Mouse (Mus musculus) ES-E14 (cell line): ENCODE results near the gene 2900011O08Rik. TPM values are rescaled to one million over a fixed set of nuclear protein-coding genes. Genes with fewer than 3 reads are reported as not detected.
A peak's percentile ranks its signal among the peaks of the same experiment; 100 is the strongest.
"Not testable (repeated sequence)": the region's sequence is repeated elsewhere in the genome, so short reads cannot be mapped to it uniquely, and the experiment has no call there.

Source experiments
- DNase-seq: peaks from one replicate; pipeline ENCODE4 v3.0.0-alpha.2; 2013; ENCODE audit warnings: low read depth, low spot score
- H3K27ac ChIP-seq: 2 replicates; pipeline ENCODE4 v1.5.1; 2012; ENCODE audit warnings: low read depth, mild to moderate bottlenecking, low read length, moderate library complexity, mixed read lengths; ENCODE audit not compliant: poor library complexity, insufficient read depth, severe bottlenecking
- H3K36me3 ChIP-seq: 2 replicates; pipeline ENCODE4 v1.6.1; 2012; ENCODE audit warnings: mild to moderate bottlenecking, low read length, moderate library complexity, mixed read lengths; ENCODE audit not compliant: control insufficient read depth, poor library complexity, insufficient read depth, severe bottlenecking
- H3K4me1 ChIP-seq, 2 experiments: fragments of 150-350 bp in 1 of 2; sonication (generic) in 1 of 2; 2 replicates each; pipeline ENCODE4 v1.6.1; 2012; ENCODE audit warnings: low read length in 2 of 2, mild to moderate bottlenecking in 1 of 2, mixed read lengths in 1 of 2; ENCODE audit not compliant: control insufficient read depth in 2 of 2, insufficient read depth in 2 of 2, poor library complexity in 1 of 2
- H3K4me3 ChIP-seq, 2 experiments: fragments of 150-350 bp in 1 of 2; sonication (generic) in 1 of 2; 2 replicates each; pipeline ENCODE4 v1.5.1; 2012; ENCODE audit warnings: low read length in 2 of 2, low read depth in 1 of 2, mild to moderate bottlenecking in 1 of 2, mixed read lengths in 1 of 2; ENCODE audit not compliant: insufficient read depth in 1 of 2, poor library complexity in 1 of 2, severe bottlenecking in 1 of 2
- H3K9ac ChIP-seq: 2 replicates; pipeline ENCODE4 v1.6.1; 2012; ENCODE audit warnings: low read depth, mild to moderate bottlenecking, low read length, mixed read lengths; ENCODE audit not compliant: poor library complexity, insufficient read depth, severe bottlenecking
- H3K9me3 ChIP-seq: fragments of 150-350 bp; sonication (generic); 2 replicates; pipeline ENCODE4 v1.6.1; 2012; ENCODE audit warnings: low read depth, mild to moderate bottlenecking, low read length; ENCODE audit not compliant: control insufficient read depth, insufficient read depth
- CHD2 ChIP-seq: IDR thresholded peaks from 2 replicates; pipeline ENCODE4 v1.6.1; 2014; ENCODE audit warnings: mild to moderate bottlenecking, low read depth, low read length, inconsistent platforms
- HCFC1 ChIP-seq: IDR thresholded peaks from 2 replicates; pipeline ENCODE4 v1.6.1; 2012; ENCODE audit warnings: low read length, inconsistent platforms, borderline replicate concordance; ENCODE audit not compliant: insufficient read depth
- MAFK ChIP-seq: IDR thresholded peaks from 2 replicates; pipeline ENCODE4 v1.6.1; 2014; ENCODE audit warnings: mild to moderate bottlenecking, low read depth, low read length, inconsistent platforms; ENCODE audit not compliant: insufficient read depth
- ZC3H11A ChIP-seq: IDR thresholded peaks from 2 replicates; pipeline ENCODE4 v1.6.1; 2012; ENCODE audit warnings: low read depth, mild to moderate bottlenecking, inconsistent platforms, low read length, borderline replicate concordance
- ZNF384 ChIP-seq: IDR thresholded peaks from 2 replicates; pipeline ENCODE4 v1.6.1; 2012; ENCODE audit warnings: low read depth, low read length, inconsistent platforms
- in situ Hi-C, 2 experiments: fragments of 600-800 bp; cut with MboI; formaldehyde crosslinking; loops; one replicate each; pipeline ENCODE4 v1.15.1; 2025; ENCODE audit warnings: low sequenced_read_pairs in 2 of 2, inconsistent platforms in 1 of 2; ENCODE audit not compliant: unreplicated experiment in 2 of 2
- total RNA-seq: library from RNA; depleted of rRNA; stranded (reverse); fragments of 300-350 nt; gene quantifications from 2 replicates; pipeline ENCODE4 v1.2.3, GENCODE M21; 2012

Gene 2900011O08Rik
- total RNA-seq, 1 experiment, result 19.1 TPM

- H3K9ac ChIP-seq, result no peak overlapping the region
- no peak for DNase-seq
- in situ Hi-C loops, result no loop called here
- H3K27ac ChIP-seq, result no peak overlapping the region
- H3K36me3 ChIP-seq, result no peaks in the 10 kb centered on the region; the same call in 1 of the 2 replicates
- H3K4me1 ChIP-seq, result peaks cover 0 to 5% of the 10 kb centered on the region in 2 experiments; a peak in 1 of 4 replicates
- no peak overlapping the region for H3K4me3 ChIP-seq
- TF ChIP-seq ZC3H11A, result no peak
- TF ChIP-seq CHD2, result no peak
- TF ChIP-seq ZNF384, result no peak
- no peak for TF ChIP-seq MAFK
- no peak for TF ChIP-seq HCFC1
- no peaks in the 10 kb centered on the region for H3K9me3 ChIP-seq
Observed at GRCm38 (mm10) chr16:13969096-13969495, 17.3 kb upstream of the 2900011O08Rik start.

GRCm38 (mm10) chr16:13972051-13972450 is 14.4 kb upstream of the 2900011O08Rik start:
- in situ Hi-C loops, result no loop called here
- Histone ChIP-seq H3K36me3 (no peaks in the 10 kb centered on the region; the same call in 1 of the 2 replicates), H3K4me3 (no peak overlapping the region), H3K9me3 (no peaks in the 10 kb centered on the region), H3K27ac (no peak overlapping the region), H3K9ac (no peak overlapping the region), H3K4me1 (peaks cover 9 to 13% of the 10 kb centered on the region in 2 experiments)
- TF ChIP-seq MAFK, result no peak
- no peak for TF ChIP-seq ZNF384
- no peak for TF ChIP-seq CHD2
- no peak for DNase-seq

- Histone ChIP-seq H3K4me3 (peak overlapping the region; percentile 18 to 33; a peak in 2 of 4 replicates), H3K27ac (peak overlapping the region; percentile 99), H3K4me1 (peaks cover 10 to 11% of the 10 kb centered on the region in 2 experiments)
- DNase-seq, H3K36me3 ChIP-seq, in situ Hi-C loops, H3K9ac ChIP-seq, H3K9me3 ChIP-seq: not testable (repeated sequence)
- TF ChIP-seq CHD2, result peak; percentile 58
Observed at GRCm38 (mm10) chr16:13976358-13976896, 10.0 kb upstream of the 2900011O08Rik start.

GRCm38 (mm10) chr16:13977026-13977425 is 9.4 kb upstream of the 2900011O08Rik start:
- in situ Hi-C loops, H3K9ac ChIP-seq, H3K36me3 ChIP-seq, H3K9me3 ChIP-seq, DNase-seq: not testable (repeated sequence)
- H3K4me3 ChIP-seq, result peak overlapping the region in 1 of 2 experiments; percentile 33; a peak in 1 of 4 replicates
- peaks cover 10 to 11% of the 10 kb centered on the region in 2 experiments for H3K4me1 ChIP-seq
- peak; percentile 58; the same call in 1 of the 2 replicates for TF ChIP-seq CHD2
- peak overlapping the region; percentile 94 for H3K27ac ChIP-seq

GRCm38 (mm10) chr16:13981726-13982125 is 4.7 kb upstream of the 2900011O08Rik start:
- Histone ChIP-seq H3K9me3 (peaks cover 15% of the 10 kb centered on the region), H3K27ac (peak overlapping the region; percentile 98; the same call in 1 of the 2 replicates)
- H3K9ac ChIP-seq, H3K36me3 ChIP-seq, H3K4me3 ChIP-seq, DNase-seq, H3K4me1 ChIP-seq, in situ Hi-C loops: not testable (repeated sequence)
- TF ChIP-seq CHD2, result peak; percentile 38; the same call in 1 of the 2 replicates
